Mouse (Mus musculus) kidney, adult 11 months (tissue): Measurements from ENCODE around the gene Noa1.

Source experiments
- DNase-seq: peaks from one replicate; pipeline ENCODE4 v3.0.0; 2022

The Noa1 gene

DNA sequence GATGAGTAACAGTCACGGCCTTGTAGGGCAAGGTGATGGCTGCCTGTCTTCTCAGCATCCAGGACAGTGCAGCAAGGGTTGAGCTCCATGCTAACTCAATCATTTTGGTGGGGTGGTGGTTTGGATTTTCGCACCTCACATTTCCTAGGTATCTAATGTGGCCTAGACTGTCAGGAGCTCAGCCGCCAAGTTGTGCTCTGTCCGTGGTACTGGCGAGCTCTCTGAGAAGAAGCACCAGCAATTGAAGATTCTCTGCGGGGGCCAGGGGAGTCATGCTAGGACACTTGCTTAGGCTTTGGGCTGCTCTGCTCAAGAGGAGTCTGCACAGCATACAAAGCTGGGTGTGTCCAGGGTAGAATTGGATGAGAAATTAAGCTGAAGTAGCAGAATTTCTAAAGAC is 22.0 kb downstream of the Noa1 start:
- DNase-seq, result no peak

DNA sequence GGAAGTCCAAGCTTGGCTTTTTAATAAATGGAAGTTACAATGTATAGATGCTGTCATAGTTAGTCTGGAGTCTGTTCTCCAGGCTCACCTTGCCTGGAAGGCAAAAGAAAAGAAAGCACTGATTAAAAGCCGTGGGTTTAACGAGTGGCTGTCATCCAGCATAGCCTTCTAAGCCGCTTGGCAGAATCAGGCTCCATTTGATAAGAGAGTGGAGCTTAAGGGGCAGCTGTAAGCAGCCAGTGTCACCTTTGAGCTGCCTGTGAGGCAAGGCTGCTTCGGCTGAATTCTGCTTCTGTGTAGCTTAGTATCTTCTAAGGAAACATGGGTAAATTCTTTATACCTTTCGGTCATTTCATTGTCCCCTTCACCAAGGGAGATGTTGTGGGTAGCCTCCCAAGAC is 23.0 kb downstream of the Noa1 start:
- no peak for DNase-seq

DNA sequence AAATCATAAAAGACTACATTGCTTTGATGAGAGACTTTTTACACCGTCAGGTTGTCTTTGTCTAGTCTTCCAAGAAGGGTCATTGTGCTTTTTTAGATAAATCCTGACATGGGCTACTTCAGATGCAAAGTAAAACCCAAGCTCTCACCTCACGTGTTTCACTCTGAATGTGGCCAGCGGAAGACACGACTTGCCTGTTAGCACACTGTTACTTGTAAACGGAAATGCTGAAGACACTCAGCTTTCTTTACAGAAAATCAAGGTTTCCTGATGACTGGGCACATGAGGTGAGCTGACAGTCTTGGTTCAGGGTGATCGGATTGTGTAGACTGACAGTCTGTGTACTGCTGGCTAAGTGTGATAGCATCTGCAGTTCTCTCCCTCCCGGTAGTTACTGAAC is 24.2 kb downstream of the Noa1 start:
- DNase-seq, result no peak

DNA sequence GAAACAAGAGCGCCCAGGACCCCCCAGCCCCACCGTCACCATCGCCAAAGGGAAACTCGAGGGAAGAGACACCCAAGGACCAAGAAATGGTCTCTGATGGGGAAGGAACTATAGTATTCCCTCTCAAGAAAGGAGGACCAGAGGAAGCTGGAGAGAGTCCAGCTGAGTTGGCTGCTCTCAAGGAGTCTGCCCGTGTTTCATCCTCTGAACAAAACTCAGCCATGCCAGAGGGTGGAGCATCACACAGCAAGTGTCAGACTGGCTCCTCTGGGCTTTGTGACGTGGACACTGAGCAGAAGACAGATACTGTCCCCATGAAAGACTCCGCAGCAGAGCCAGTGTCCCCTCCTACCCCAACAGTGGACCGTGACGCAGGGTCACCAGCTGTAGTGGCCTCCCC is 27.6 kb downstream of the Noa1 start:
- no peak for DNase-seq

DNA sequence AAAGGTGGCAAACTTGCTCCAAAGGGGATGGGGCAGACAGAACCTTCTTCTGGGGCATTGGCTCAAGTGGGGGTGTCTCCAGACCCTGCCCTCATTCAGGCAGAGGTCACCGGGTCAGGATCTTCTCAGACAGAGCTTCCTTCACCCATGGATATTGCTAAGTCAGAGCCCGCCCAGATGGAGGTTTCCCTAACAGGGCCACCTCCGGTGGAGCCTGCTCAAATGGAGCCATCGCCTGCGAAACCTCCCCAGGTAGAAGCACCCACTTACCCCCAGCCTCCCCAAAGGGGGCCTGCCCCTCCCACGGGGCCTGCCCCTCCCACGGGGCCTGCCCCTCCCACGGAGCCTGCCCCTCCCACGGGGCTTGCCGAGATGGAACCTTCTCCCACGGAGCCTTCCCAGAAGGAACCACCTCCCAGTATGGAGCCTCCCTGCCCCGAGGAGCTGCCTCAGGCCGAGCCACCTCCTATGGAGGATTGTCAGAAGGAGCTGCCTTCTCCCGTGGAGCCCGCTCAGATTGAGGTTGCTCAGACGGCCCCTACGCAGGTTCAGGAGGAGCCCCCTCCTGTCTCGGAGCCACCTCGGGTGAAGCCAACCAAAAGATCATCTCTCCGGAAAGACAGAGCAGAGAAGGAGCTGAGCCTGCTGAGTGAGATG is 28.2 kb downstream of the Noa1 start:
- DNase-seq, result no peak

DNA sequence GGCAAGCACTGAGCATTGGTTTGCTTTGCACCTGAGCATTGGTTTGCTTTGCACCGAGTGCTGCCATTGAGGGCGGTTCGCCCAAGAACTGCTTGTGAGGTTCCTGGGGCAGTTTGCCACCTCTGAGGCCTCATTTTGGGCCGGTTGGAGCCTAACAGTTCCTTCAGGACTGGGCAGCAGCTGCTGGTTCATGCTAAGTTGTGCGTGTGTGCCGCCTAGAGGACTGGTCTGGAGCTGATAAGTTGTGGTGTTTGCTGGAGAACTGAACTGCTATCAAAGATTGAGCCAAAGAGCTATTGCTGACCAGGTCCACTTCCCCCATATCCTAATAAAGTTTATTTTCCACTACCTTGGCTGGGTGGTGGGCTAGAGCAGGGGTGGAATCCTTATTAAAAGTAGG is 32.7 kb downstream of the Noa1 start:
- DNase-seq, result no peak

DNA sequence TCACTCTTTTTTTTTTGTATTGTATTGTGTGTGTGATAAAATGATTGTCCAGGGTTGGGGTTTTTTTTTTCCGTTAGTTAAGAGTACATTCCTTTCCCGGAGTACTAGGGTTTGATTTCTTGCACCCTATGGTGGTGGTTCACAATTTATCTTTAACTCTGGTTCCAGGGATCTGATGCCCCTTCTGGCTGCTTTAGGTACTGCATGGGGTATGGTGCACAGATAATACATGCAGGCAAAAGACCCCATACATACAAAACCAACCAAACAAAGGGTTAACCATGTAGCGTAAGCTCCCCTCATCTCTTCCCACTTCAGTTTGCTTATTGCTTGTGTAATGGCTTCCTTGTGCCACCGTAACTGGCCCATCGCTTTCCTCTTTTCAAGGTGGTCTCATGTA is 33.9 kb downstream of the Noa1 start:
- DNase-seq, result no peak

DNA sequence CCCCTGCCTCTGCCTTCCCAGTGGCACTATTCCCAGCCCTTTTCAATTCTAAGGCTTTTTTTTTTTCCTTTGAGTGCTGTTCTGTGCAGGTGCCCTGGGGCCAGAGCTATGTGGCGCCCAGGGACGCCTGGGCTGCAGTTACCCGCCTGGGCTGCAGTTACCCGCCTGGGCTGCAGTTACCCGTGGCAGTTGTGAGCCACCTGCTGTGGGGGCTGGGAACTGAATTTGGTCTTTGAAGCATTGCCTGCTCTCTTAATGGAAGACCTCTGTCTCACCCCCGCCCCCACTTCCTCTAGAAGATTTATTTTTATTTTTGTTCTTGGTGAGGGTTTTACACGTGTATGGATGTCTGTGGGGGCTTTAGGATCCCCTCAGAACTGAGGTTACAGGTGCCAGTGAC is 36.7 kb downstream of the Noa1 start:
- DNase-seq, result no peak

DNA sequence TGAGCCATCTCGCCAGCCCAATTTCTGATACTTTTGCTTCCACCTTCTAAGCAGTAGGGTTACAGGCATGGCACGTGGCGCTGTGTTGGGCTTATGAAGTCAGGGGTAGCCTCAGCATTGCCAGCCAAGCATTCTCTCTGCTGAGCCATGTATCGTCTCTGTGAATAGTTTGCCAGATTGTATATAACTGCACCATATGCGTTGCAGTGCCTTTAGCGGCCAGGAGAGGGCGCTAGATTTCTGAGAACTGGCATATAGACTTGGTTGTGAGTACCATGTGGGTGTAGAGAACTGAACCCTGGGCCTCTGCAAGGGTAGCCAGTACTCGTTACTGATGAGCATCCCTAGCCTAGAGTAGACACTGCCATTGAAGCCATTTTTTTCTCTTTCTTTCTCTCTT is 40.5 kb downstream of the Noa1 start:
- no peak for DNase-seq

DNA sequence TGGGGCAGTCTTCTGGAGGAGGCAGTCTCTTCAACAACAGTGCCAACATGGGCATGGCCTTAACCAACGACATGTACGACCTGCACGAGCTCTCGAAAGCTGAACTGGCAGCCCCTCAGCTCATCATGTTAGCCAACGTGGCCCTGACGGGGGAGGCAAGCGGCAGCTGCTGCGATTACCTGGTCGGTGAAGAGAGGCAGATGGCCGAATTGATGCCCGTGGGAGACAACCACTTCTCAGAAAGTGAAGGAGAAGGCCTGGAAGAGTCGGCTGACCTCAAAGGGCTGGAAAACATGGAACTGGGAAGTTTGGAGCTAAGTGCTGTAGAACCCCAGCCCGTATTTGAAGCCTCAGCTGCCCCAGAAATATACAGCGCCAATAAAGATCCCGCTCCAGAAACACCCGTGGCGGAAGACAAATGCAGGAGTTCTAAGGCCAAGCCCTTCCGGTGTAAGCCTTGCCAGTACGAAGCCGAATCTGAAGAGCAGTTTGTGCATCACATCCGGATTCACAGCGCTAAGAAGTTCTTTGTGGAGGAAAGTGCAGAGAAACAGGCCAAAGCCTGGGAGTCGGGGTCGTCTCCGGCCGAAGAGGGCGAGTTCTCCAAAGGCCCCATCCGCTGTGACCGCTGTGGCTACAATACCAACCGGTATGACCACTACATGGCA is 41.8 kb downstream of the Noa1 start:
- DNase-seq, result no peak

DNA sequence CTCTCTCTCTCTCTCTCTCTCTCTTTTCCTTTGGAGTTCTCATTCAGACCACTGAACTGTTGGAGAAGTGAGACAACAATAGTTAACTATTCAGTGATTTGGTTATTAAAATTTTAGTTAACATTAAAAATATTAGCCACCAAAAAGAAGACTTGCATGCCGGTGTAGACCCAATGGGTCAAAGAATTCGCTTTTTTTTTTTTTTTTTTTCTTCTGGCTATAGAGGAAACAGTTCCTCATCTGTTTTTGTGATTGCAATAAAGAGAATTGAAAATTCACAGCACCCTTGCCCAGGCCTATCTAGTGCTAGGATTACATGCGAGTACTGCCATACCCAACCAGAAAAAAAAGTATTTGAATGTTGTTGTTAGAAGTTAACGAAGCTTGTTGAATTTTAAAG is 42.4 kb downstream of the Noa1 start:
- no peak for DNase-seq

DNA sequence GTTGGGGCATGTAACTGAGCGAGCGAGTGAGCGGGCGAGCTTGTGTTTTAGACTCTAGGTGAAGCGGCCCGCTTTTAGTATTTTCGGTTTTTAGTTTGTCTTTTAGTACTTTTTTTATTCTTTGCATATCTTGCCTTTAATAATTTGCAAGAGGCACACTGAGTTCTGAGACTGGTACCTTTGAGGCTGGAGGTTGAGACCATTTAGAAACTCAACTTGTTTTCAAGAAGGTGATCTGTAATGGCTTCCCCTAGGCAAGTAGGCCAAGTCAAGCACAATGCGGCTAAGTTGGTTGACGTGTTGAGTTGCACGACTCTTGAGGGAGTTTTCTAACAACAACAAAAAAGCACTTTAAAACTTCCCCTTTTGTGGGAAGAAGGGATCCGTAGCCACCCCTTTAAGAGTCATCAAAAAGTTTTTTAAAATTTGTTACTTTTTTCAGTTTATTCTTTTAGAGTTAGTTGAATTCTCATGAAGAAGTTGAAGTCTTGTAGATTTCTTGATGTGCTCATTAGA is 42.9 kb downstream of the Noa1 start:
- no peak for DNase-seq

DNA sequence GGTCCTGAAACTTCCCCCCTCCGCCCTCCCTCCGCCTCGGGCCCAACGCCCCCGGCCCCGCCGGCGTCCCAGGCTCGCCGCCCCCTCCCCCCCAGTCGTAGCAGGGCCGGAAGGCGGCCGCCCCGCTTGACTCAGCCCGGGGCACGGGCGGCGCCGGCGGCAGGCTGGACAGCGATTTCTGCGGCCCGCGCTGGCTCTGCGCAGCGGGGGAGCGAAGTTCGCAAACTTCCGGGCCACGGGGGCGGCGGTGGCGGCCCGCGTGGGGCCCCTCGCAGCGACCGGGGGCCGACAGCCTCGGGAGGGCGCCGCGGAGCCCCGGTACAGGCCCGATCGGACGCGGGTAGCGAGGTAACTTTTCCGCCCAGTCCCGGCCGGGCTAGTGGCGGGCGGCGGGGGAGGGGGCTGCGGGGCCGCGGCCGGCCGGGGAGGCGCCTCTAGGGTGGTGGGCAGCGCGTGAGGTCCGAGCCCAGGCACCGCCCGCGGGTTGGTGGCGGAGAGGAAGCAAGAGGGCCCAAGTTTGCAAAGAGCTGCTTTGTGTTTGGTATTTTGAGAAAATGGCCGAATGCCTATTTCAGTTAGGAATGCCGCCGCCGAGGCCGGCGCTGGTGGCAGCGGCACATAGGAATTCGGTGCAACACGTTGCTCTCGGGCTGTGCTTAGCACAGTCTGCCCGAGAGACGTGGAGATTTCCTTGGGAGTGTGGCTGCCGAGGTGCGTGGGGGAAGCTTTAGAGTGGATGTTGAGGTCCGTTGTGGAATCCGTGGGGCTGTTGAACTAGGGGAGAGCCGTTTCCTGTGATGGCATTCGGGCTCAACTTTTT is 43.6 kb downstream of the Noa1 start:
- peak; percentile 47 for DNase-seq

DNA sequence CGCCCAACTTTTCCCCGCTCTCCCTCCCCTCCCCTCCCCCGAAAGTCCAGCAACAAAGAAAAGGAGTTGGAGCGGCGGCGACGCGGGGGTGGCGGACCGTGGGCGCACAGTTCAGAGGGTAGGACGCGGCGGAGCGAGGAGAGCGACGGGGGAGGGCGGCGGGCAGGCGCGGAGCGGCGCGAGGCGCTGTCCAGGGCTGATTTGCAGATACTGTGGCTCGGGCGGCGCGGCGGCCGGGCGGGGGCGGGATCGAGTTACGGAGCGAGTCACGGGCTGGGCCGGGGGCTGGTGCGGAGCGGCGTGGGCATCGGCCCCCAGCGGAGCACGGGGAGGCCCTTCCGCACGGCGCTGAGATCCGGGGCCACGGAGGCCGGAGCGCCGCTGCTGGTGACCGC is 44.2 kb downstream of the Noa1 start:
- peak; percentile 64 for DNase-seq

DNA sequence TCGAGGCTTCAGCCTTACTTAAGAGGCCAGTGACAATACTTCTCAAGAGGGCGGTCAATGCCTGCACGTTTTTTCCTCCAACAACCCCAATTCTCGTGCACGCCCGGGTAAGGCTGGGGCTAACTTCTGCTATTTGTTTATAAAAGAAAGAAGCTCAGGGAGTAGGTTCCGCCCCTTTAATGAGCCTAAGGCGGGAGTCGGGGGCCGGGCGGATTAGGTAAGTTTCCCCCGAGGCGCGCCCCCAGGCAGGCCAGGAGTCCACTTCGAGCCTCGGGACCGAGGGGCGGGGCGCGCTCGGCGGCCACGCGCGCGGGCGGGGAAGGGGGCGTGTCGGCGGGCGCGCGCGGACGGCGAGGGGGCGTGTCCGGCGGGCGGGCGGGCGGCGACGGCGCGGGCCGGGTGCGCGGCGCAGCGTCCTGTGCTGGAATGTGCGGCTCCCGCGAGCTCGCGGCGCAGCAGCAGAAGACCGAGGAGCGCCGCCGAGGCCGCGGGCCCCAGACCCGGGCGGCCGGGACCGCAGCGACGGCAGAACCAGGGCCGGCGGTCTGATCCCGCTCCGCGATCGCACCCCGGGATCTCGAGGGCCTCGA is 44.7 kb downstream of the Noa1 start, which contains the start of gene Rest:
Gene Rest, plus strand, starts transcription at position 411 of the 590 bp plus-strand sequence.
- peak; percentile 89 for DNase-seq

DNA sequence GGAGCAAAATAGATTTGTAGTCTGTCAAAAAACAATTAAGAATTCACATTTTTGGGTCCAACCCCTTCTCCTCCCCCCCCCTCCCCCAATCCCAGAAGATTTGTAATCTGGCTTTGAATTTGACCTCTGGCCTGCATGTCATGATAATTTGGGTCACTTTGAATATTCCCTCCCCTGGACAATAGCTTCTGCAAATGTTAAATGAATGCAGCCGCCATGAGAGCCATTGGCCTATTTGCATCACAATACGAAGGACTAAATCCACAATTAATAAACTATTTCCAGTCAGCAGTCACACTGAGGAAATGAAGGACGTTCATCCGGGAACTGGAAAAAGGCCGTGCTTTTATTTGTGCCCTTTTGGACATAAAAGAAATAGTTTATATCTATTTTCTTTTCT is 47.8 kb downstream of the Noa1 start:
- no peak for DNase-seq

DNA sequence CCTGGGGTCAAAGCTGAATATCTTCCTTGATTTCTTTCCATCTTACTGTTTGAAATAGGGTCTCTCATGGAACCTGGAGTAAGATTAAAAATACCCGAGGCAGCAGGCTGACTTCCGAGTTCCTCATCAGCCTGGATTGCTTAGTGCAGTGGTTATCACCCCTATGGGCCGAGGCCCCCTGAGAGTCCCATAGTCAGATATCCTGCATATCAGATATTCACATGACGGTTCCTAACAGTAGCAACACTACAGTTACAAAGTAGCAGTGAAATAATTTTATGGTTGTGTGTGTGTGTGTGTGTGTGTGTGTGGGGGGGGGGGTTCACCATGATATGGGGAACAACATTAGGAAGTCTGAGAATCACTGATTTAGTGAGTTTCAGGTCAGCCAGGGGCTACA is 48.7 kb downstream of the Noa1 start:
- no peak for DNase-seq

DNA sequence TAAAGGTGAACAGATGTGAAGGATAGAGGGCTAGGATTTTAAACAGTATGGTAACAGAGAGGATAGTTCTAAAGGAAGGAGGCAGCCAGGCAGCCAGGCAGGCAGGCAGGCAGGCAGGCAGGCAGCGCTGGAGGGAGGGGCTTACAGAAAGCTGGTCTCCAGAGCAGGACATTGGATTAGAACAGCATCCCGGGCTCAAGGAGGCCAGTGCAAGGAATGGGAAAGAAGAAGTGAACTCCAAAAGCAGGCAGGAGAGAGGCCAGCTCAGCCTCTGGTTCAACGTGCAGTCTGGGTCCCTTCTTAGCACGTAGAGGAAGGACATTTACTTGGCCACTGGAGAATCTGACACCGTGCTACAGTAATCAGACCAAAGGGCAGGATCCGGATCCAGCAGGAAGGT is 49.7 kb downstream of the Noa1 start:
- DNase-seq, result no peak

DNA sequence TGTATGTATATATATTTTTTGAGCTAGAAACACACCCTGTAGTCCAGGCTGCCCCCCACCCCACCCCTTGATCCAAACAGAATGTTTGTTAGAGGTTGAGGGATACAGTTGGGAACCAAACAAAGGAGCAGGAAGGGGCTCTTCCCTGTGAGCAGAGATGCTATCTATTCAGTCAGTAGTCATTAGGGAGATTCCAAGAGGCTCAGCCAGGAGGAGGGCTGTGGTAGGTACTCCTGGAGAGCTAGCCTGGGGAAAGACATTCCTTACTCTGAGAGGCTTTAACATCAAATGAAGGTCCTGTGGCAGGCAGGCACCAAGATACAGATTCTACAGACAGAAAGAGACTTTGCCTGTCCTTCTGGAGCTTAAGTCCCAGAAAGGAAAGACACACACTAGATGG is 50.6 kb downstream of the Noa1 start:
- no peak for DNase-seq

DNA sequence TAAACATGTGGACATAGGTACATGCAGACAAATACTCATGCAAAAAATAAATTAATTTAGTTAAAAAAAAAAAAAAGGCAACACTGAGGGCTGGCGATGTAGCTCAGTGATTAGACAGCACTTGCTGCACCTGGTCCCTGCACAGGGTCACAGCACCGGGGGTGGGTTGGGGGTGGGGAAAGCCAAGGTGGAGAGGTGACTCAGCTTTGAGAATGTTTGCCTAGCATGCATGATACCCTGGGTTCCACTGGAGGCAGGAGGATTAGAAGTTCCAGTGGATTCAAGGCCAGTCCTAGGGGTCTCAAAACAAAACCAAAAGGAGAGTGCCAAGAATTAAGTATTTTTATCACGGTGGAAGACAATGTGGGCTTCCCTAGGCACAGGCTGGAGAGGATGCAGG is 52.3 kb downstream of the Noa1 start:
- DNase-seq, result no peak

DNA sequence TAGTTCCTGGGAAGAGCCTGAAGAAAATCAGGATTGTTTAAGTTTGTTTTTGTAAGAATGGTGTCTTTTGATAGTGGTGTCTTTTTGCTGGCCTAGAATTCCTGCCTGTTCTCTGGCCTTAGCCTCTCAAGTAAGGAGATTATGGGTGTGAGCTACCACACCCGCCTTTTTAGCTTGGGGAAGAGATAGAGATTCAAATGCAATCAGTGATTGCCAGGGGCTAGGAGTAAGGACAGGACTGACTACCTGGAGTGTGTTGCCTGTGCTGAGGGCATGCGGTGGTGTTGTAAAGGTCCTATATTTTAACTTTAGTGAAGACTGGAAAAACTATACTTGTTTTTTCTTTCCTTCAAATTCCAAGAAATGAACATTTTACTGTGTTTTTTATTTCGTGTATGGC is 55.5 kb downstream of the Noa1 start:
- DNase-seq, result no peak

DNA sequence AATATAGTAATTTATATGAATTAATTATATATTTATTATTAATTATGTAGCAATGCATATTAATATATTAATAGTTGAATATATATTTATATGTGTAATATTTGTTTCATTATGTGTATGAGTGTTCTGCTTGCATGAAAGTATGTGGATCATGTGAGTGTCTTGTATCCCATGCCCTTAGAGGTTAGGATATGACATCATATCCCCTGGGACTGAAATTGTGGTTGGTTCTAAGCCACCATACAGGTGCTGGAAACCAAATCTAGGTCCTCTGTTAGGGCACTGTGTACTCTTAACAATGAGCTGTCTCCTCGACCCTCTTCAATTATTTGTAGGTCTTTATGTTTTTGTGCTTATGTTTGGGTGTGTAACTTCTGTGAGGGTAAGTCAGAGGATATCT is 56.7 kb downstream of the Noa1 start:
- DNase-seq, result no peak

DNA sequence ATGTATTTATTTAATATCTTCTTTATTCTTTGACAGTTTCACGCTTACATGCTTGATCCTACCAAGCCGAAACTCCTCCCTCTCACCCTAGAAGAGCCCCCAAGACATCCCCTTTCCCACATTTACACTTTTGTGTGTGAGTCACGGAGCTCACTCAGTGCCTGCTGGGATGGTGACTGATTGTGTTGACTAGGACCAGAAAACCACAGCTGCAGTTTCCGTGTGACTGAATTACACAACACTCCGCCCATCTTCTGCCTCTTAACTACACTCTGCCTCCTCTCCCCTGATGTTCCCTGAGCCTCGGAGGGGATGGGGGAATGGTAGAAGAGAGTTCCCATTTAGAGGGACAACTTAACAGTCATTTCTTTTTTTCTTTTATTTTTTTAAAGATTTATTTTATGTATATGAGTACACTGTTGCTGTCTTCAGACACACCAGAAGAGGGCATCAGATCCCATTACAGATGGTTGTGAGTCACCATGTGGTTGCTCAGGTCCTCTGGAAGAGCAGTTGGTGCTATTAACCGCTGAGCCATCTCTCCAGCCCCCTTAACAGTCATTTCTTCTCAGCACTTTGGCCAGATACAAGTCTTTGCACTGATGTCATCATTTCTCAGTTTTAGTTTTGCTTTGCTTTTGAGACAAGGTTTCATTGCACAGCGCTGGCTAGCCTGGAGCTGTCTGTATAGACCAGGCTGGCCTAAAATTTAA is 57.6 kb downstream of the Noa1 start:
- no peak for DNase-seq
